Mouse (Mus musculus) hindlimb bud, embryonic 11.5 days (tissue): Measurements from ENCODE around the gene Man1a.

Experiments used
- DNase-seq: peaks from one replicate; pipeline ENCODE4 v3.0.0-alpha.2; 2012; ENCODE audit warnings: low read depth, low spot score; ENCODE audit errors: extremely low spot score

The Man1a gene

GRCm38 (mm10) chr10:53922236-53922635 lies 154.2 kb downstream of the Man1a start:
- DNase-seq, result no peak

GRCm38 (mm10) chr10:53917517-53917916 lies 158.9 kb downstream of the Man1a start:
- DNase-seq, result no peak

- no peak for DNase-seq
These were observed 160.7 kb downstream of the Man1a start for GRCm38 (mm10) chr10:53915719-53916118.

- DNase-seq, result no peak
These were observed 161.3 kb downstream of the Man1a start for GRCm38 (mm10) chr10:53914974-53915609.

- DNase-seq, result no peak
These were observed 162.7 kb downstream of the Man1a start for GRCm38 (mm10) chr10:53913546-53914312.

- DNase-seq, result no peak
These were observed 186.9 kb downstream of the Man1a start for GRCm38 (mm10) chr10:53889512-53889911.

- DNase-seq, result no peak
These were observed 187.9 kb downstream of the Man1a start for GRCm38 (mm10) chr10:53888382-53889110.

- DNase-seq, result no peak
These were observed 189.9 kb downstream of the Man1a start for GRCm38 (mm10) chr10:53886475-53886874.

GRCm38 (mm10) chr10:53881310-53881709 lies 195.1 kb downstream of the Man1a start:
- DNase-seq, result no peak

GRCm38 (mm10) chr10:53875896-53876295 lies 200.5 kb downstream of the Man1a start:
- no peak for DNase-seq

- DNase-seq, result no peak
These were observed 202.2 kb downstream of the Man1a start for GRCm38 (mm10) chr10:53874191-53874590.

- DNase-seq, result no peak
These were observed 212.7 kb downstream of the Man1a start for GRCm38 (mm10) chr10:53863486-53864357.

GRCm38 (mm10) chr10:53859879-53860278 lies 216.5 kb downstream of the Man1a start:
- DNase-seq, result no peak

GRCm38 (mm10) chr10:53859224-53859623 lies 217.2 kb downstream of the Man1a start:
- no peak for DNase-seq
